In genomic region chr10:3858437-3858836, GRCm38 (mm10) we compare ENCODE assay signal across 10 mouse cellular contexts.
DNase-seq lines count a peak whose midpoint lies in the region; ATAC-seq and TF ChIP-seq lines count a peak whose summit lies in the region.
"Had no signal": no experiment of that assay in that cellular context is flagged by ENCODE, and none has a peak within 500 bp of the region (broad histone marks: within the 10 kb centered on the region; RNA-seq: fewer than 3 reads in every experiment).

No protein-coding gene starts in this region.

- TF ChIP-seq CTCF in hindbrain, postnatal 0 days (IDR thresholded peaks at IDR 0.05; ENCODE audit: low read depth), result no peak

- H3K36me3 ChIP-seq in embryonic facial prominence, embryonic 11.5 days (replicated peaks; ENCODE audit: control insufficient read depth, insufficient read depth, low read depth, low read length), result no peaks in the 10 kb centered on the region
- H3K36me3 ChIP-seq in forebrain, embryonic 12.5 days (replicated peaks), result no peaks in the 10 kb centered on the region
- H3K36me3 ChIP-seq in hindbrain, postnatal 0 days (ENCODE audit: insufficient read depth, low read length), result no peaks in the 10 kb centered on the region
- no peaks in the 10 kb centered on the region for H3K36me3 ChIP-seq in neural tube, embryonic 13.5 days
- H3K36me3 ChIP-seq: liver, embryonic 15.5 days had no signal

- DNase-seq in embryonic facial prominence, embryonic 11.5 days (ENCODE audit: low spot score), result no peak
- peak; percentile 50 for DNase-seq in hindbrain, postnatal 0 days (ENCODE audit: low spot score)
- no peak for DNase-seq in urinary bladder, postnatal 14 days (ENCODE audit: low spot score)
- no peak for DNase-seq in adrenal gland, postnatal 14 days
- DNase-seq in lung, postnatal 25 days (ENCODE audit: low spot score), result no peak
- DNase-seq: cerebellum, adult 2 months had no signal

- H3K4me2 ChIP-seq in embryonic facial prominence, embryonic 11.5 days (ENCODE audit: low read depth, low read length), result no peak overlapping the region
- H3K4me2 ChIP-seq in forebrain, embryonic 12.5 days, result 0 out of 2 replicates have a peak overlapping the region, but pooled peaks have one; percentile 8
- H3K4me2 ChIP-seq in hindbrain, postnatal 0 days (ENCODE audit: low read depth, low read length), result no peak overlapping the region
- H3K4me2 ChIP-seq in neural tube, embryonic 13.5 days, result no peak overlapping the region
- H3K4me2 ChIP-seq: liver, embryonic 15.5 days had no signal

- no peaks in the 10 kb centered on the region for H3K27me3 ChIP-seq in embryonic facial prominence, embryonic 11.5 days (ENCODE audit: control insufficient read depth, insufficient read depth, low read length)
- 0 out of 2 replicates have a peak, but pooled peaks cover 3% of the 10 kb centered on the region for H3K27me3 ChIP-seq in forebrain, embryonic 12.5 days
- no peaks in the 10 kb centered on the region for H3K27me3 ChIP-seq in hindbrain, postnatal 0 days (ENCODE audit: insufficient read depth, low read length)
- no peaks in the 10 kb centered on the region for H3K27me3 ChIP-seq in neural tube, embryonic 13.5 days
- H3K27me3 ChIP-seq: liver, embryonic 15.5 days; megakaryocyte, embryonic 14.5 days had no signal

- ATAC-seq in embryonic facial prominence, embryonic 11.5 days (replicated peaks; ENCODE audit: insufficient number of reproducible peaks, low FRiP score, low TSS enrichment, low read depth), result peak; percentile 63
- peak; percentile 74 for ATAC-seq in forebrain, embryonic 12.5 days (ENCODE audit: low FRiP score)
- ATAC-seq in hindbrain, postnatal 0 days, result peak; percentile 76
- ATAC-seq in neural tube, embryonic 13.5 days (ENCODE audit: low read depth), result peak; percentile 77

- no peaks in the 10 kb centered on the region for H3K9me3 ChIP-seq in embryonic facial prominence, embryonic 11.5 days (replicated peaks; ENCODE audit: control insufficient read depth, low read length)
- no peaks in the 10 kb centered on the region for H3K9me3 ChIP-seq in forebrain, embryonic 12.5 days
- no peaks in the 10 kb centered on the region for H3K9me3 ChIP-seq in hindbrain, postnatal 0 days (ENCODE audit: low read length)
- no peaks in the 10 kb centered on the region for H3K9me3 ChIP-seq in neural tube, embryonic 13.5 days
- H3K9me3 ChIP-seq: liver, embryonic 15.5 days; megakaryocyte, embryonic 14.5 days had no signal

- H3K4me3 ChIP-seq in embryonic facial prominence, embryonic 11.5 days (ENCODE audit: low read depth, low read length), result no peak overlapping the region
- H3K4me3 ChIP-seq in forebrain, embryonic 12.5 days (replicated peaks), result no peak overlapping the region
- no peak overlapping the region for H3K4me3 ChIP-seq in hindbrain, postnatal 0 days (ENCODE audit: low read length)
- H3K4me3 ChIP-seq in neural tube, embryonic 13.5 days, result no peak overlapping the region
- H3K4me3 ChIP-seq: liver, embryonic 15.5 days; megakaryocyte, embryonic 14.5 days had no signal

- peaks cover 10% of the 10 kb centered on the region for H3K4me1 ChIP-seq in embryonic facial prominence, embryonic 11.5 days (ENCODE audit: control insufficient read depth, insufficient read depth, low read length)
- peaks cover 41% of the 10 kb centered on the region for H3K4me1 ChIP-seq in forebrain, embryonic 12.5 days
- H3K4me1 ChIP-seq in hindbrain, postnatal 0 days (ENCODE audit: insufficient read depth, low read length), result peaks cover 10% of the 10 kb centered on the region; the same call in 1 of the 2 replicates
- peaks cover 38% of the 10 kb centered on the region for H3K4me1 ChIP-seq in neural tube, embryonic 13.5 days (replicated peaks)
- H3K4me1 ChIP-seq: liver, embryonic 15.5 days; megakaryocyte, embryonic 14.5 days had no signal

- 33% methylated on average over 4 of the region's 4 CpGs for WGBS in embryonic facial prominence, embryonic 11.5 days
- 24% methylated on average over 4 of the region's 4 CpGs for WGBS in forebrain, embryonic 12.5 days
- 27% methylated on average over 4 of the region's 4 CpGs for WGBS in hindbrain, postnatal 0 days
- WGBS in neural tube, embryonic 13.5 days, result 25% methylated on average over 4 of the region's 4 CpGs

- no peak overlapping the region for H3K27ac ChIP-seq in embryonic facial prominence, embryonic 11.5 days (replicated peaks; ENCODE audit: low read depth, low read length)
- H3K27ac ChIP-seq in forebrain, embryonic 12.5 days, result peak overlapping the region; percentile 65
- H3K27ac ChIP-seq in hindbrain, postnatal 0 days, result no peak overlapping the region
- H3K27ac ChIP-seq in neural tube, embryonic 13.5 days (replicated peaks), result no peak overlapping the region
- H3K27ac ChIP-seq: liver, embryonic 15.5 days had no signal

- no peak overlapping the region; the same call in 1 of the 2 replicates for H3K9ac ChIP-seq in embryonic facial prominence, embryonic 11.5 days (replicated peaks; ENCODE audit: low read length)
- no peak overlapping the region for H3K9ac ChIP-seq in forebrain, embryonic 12.5 days
- H3K9ac ChIP-seq in hindbrain, postnatal 0 days (replicated peaks; ENCODE audit: low read length), result no peak overlapping the region
- no peak overlapping the region for H3K9ac ChIP-seq in neural tube, embryonic 13.5 days
- H3K9ac ChIP-seq: liver, embryonic 15.5 days had no signal
